Mouse (Mus musculus): ENCODE data around the gene Dnajc22.

DNA sequence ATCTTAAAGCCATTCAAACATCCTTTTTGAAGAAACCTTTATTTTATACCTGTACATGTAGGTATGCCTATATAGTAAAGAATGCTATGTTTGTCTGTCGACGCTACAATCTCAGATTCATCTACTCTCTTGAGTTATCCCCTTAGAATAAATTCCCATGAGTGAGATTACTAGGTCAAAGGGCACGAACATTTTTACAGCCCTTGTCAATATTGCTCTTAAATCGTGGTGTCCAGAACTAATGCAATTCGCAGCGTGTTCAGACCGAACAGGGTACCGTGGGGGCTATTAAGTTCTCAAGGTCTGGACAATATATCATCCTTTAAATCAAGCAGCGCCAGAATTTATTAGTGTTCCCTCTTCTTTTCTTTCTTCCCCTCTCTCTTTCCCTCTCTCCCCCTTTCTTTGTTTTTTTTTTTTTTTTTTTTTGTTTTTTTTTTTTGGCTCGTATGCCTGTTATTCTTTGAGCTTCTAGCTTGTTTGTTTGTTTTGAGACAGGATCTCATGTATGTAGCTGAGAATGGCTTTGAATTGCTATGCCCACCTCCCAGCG, 19.9 kb downstream of the Dnajc22 start:
- TF ChIP-seq CTCF (IDR thresholded peaks at IDR 0.05; ENCODE audit: insufficient read depth, low read length) (no peak), POLR2A (IDR thresholded peaks at IDR 0.05; ENCODE audit: borderline replicate concordance, extremely low read depth, low read depth, low read length) (no peak)

All from lung, adult 2 months (tissue).